Mouse (Mus musculus) cerebellum, postnatal 14 days (tissue): ENCODE measurements around the gene E4f1.

Experiments used
- DNase-seq, 2 experiments: peaks; one replicate each; pipeline ENCODE4 v3.0.0; 2021; ENCODE audit warnings: mixed read lengths in 2 of 2

The E4f1 gene

GRCm38 (mm10) chr17:24481027-24481815 lies 11.1 kb upstream of the E4f1 start:
- no peak for DNase-seq

- DNase-seq, result no peak
Measured at GRCm38 (mm10) chr17:24480201-24480826, 10.2 kb upstream of the E4f1 start.

GRCm38 (mm10) chr17:24479431-24479830 lies 9.3 kb upstream of the E4f1 start:
- DNase-seq, result no peak

GRCm38 (mm10) chr17:24478663-24479380 lies 8.7 kb upstream of the E4f1 start, which contains the start of gene Mlst8:
TSS of gene Mlst8 (minus strand) at chr17:24479078.
- peak; percentile 98 to 99 for DNase-seq

- peak; percentile 54 to 56 for DNase-seq
Measured at GRCm38 (mm10) chr17:24477985-24478600, 8.0 kb upstream of the E4f1 start.

- peak in 1 of 2 experiments; percentile 51 for DNase-seq
Measured at GRCm38 (mm10) chr17:24477053-24477984, 7.2 kb upstream of the E4f1 start.

DNA sequence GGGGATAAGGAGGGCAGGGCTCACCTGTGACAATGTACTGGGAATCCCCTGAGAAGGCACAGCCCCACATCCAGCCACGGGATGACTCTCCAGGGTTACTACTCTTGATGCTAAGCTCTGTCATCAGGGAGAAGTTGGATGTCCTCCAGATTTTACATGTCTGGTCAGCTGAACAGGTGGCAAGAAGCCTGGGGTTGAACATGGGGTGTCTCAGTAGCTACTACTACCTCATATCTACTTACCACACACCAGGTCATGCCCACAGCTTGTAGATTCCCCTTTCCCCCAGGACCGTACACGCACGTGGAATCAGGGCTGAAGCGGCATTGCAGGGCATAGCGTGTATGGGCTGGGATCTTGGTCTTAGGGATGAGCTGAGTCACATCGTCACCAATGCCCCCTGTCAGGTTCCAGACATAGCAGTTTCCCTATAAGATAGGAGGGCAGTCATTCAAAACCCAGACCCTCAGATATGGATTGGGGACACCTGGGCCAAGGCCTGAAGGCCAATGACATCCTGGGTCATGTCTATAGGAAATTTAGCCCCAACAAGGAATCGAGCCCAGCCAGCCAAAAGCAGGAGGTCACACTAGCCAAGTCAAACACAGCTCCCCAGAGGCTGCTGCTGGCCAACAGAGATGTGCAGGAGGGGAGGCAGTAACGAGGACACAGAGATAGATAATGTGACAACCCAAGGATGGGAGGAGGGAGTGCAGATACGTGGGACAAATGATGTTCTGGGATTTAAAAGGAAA lies 6.1 kb upstream of the E4f1 start:
- no peak for DNase-seq

- DNase-seq, result no peak
Measured at GRCm38 (mm10) chr17:24475586-24475985, 5.5 kb upstream of the E4f1 start.

DNA sequence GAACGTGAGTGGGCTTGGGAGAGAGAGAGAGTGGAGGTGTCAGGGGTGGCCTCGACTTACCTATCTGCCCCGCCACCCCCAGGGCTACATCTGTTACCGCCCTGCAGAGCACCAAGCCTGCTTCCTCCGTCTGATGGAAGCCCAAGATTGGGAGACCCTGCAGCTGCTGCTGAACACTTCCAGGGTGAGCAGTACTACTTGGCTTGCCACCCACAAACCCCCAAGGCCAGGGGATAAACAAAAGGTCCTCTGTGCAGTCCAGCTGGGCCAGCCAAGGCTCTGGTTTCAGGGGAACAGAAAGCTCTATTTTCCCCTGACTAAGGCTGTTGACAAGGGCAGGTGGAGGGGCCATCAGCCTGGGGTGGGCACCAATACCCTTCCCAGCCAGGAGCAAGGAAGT lies 4.4 kb upstream of the E4f1 start:
- DNase-seq, result no peak

GRCm38 (mm10) chr17:24473612-24474275 lies 3.6 kb upstream of the E4f1 start, which contains the start of gene Bricd5:
TSS of gene Bricd5 (plus strand) at chr17:24473884.
- no peak for DNase-seq

DNA sequence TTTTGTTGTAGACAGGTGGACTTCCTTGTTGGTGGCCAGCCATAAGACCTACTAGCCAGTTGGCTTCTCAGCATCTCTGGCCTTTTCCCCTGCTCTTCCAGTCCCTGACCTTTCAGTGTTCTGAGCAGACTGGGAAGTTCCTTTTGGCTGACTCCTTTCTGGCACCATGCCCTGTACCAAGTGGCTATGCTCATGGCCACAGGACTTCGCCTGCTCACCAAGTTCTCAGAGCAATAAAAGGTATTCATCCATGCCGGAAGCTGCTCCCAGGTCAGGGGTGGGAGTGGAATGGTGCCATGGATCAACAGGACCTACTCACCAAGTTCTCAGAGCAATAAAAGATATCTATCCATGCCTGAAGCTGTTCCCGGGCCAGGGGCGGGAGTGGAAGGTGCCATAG lies 2.4 kb upstream of the E4f1 start:
- DNase-seq, result peak; percentile 74 to 75

DNA sequence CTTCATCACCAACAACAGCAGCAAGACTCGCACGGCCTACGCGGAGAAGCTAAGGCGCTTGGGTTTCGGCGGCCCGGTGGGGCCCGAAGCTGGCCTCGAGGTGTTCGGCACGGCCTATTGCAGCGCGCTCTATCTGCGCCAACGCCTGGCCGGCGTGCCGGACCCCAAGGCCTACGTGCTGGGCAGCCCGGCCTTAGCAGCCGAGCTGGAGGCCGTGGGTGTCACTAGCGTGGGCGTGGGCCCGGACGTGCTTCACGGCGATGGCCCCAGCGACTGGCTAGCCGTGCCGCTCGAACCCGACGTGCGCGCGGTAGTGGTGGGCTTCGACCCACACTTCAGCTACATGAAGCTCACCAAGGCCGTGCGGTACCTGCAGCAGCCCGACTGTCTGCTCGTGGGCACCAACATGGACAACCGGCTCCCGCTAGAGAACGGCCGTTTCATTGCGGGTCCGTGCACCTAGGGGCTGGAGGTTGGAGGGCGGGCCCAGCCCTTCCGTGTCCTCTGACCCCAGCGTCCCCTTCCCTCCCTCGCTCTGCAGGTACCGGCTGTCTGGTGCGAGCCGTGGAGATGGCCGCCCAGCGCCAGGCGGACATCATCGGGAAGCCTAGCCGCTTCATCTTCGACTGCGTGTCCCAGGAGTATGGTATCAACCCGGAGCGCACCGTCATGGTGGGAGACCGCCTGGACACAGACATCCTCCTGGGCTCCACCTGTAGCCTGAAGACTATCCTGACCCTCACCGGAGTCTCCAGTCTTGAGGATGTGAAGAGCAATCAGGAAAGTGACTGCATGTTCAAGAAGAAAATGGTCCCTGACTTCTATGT lies 801 bp upstream of the E4f1 start:
- peak; percentile 58 to 67 for DNase-seq

DNA sequence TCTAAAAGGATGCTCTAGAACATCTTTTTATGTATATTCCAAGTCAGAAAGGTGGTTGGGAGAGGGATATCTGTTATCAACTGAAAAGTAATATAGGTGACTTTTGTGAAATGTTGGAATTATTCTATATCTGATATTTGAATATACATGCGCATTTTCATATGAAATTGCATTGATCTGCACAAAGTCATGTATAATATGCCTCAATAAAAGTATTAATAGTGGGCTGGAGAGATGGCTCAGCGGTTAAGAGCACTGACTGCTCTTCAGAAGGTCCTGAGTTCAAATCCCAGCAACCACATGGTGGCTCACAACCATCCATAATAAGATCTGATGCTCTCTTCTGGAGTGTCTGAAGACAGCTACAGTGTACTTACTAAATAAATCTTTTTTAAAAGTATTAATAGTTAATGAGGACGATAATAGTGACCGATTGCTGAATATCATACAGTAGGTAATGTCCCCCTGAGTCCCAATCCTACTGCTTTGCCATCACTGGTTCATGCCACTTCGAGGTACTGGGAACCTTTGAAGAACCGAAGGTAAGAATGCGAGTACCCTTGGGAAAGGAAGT lies 690 bp downstream of the E4f1 start:
- no peak for DNase-seq

DNA sequence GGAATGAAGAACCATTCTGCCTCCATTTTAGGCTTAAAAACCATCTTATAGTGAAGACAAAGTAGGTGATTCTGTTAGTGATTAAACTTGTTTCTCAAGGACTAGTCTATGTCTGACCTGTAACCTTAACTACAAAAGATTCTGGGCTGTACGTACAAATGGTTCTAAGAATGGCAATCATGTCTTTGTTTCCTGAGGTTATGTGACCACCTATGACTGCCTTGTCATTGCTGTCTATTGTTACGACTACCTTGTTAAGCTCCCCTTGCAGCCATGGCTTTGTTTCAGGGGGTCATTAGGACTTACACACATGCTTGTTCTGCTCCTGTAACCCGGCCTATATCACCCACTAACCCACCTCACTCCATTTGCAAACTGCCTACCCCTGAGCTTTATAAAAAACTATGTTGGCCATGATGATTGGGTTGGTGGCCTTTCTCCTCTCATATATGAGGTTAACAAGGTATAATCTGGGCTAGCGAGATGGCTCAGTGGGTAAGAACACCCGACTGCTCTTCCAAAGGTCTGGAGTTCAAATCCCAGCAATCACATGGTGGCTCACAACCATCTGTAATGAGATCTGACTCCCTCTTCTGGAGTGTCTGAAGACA lies 1.4 kb downstream of the E4f1 start:
- no peak for DNase-seq

DNA sequence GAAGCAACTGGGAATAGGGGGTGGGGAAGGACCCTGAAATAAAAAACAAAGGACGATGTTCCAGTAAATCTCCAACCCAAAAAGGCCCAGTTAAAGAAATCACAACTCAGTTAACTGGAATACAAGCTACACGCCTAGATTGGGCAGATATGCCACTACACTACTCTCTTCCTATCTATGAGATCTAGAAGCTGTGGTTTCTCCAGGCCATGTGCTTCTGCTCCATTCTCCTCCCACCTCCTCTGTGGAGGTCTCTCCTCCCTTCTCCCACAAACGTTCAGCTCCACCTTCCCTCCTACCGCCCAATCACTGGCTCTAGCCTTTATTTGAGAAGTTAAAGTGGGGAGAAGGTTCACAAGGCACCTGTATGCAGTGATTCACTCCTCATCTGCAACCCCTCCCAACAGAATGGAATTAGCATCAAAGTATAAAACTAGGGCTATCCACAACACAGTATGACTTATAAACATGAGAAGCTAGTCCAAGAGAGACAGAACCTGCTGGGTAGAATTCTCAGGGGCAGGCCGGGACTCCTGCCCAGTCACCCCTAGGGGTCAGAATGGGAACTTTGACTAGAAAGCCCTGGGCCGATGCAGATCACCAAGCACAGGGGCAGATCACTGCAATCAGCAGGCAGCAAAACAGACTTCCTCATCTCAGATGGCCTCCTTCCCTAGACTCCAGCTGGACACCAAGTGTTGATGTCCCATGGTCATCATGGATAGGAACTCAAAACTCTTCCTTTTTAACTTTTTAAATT lies 6.6 kb downstream of the E4f1 start:
- DNase-seq, result no peak

- DNase-seq, result no peak
Measured at GRCm38 (mm10) chr17:24462932-24463331, 7.2 kb downstream of the E4f1 start.

- peak in 1 of 2 experiments; percentile 64 for DNase-seq
Measured at GRCm38 (mm10) chr17:24461580-24461979, 8.5 kb downstream of the E4f1 start.
